Mouse (Mus musculus) midbrain, embryonic 13.5 days (tissue): ENCODE results near the gene Astn2. TPM values are rescaled to one million over a fixed set of nuclear protein-coding genes. Genes with fewer than 3 reads are reported as not detected.

ENCODE experiments used
- ATAC-seq: fragments of 200-750 bp; cut with Nextera tagmentation; 2 replicates; pipeline ENCODE4 v1.8.0; 2017; ENCODE audit warnings: mild to moderate bottlenecking, moderate TSS enrichment, moderate library complexity
- H3K27ac ChIP-seq: fragments of 300-500 bp; sonication (generic); 2 replicates; pipeline ENCODE4 v1.5.1; 2015; ENCODE audit warnings: inconsistent platforms, mild to moderate bottlenecking, moderate library complexity
- H3K27me3 ChIP-seq: fragments of 300-500 bp; sonication (generic); 2 replicates; pipeline ENCODE4 v1.6.1; 2015; ENCODE audit warnings: mild to moderate bottlenecking, inconsistent platforms
- H3K36me3 ChIP-seq: fragments of 300-500 bp; sonication (generic); 2 replicates; pipeline ENCODE4 v1.6.1; 2015; ENCODE audit warnings: mild to moderate bottlenecking, inconsistent platforms
- H3K4me1 ChIP-seq: fragments of 300-500 bp; sonication (generic); replicated peaks from 2 replicates; pipeline ENCODE4 v1.6.1; 2015; ENCODE audit warnings: inconsistent platforms
- H3K4me2 ChIP-seq: fragments of 300-500 bp; sonication (generic); replicated peaks from 2 replicates; pipeline ENCODE4 v1.6.1; 2015; ENCODE audit warnings: moderate library complexity, mild to moderate bottlenecking, inconsistent platforms
- H3K4me3 ChIP-seq: fragments of 300-500 bp; sonication (generic); replicated peaks from 2 replicates; pipeline ENCODE4 v1.5.1; 2015; ENCODE audit warnings: mild to moderate bottlenecking, inconsistent platforms
- H3K9ac ChIP-seq: fragments of 300-500 bp; sonication (generic); replicated peaks from 2 replicates; pipeline ENCODE4 v1.6.1; 2015; ENCODE audit warnings: mild to moderate bottlenecking, inconsistent platforms
- H3K9me3 ChIP-seq: fragments of 300-500 bp; sonication (generic); 2 replicates; pipeline ENCODE4 v1.6.1; 2016; ENCODE audit warnings: mild to moderate bottlenecking, inconsistent platforms
- WGBS: fragments of 180-500 bp; shearing (Covaris S2); methylation state at CpG from one replicate; pipeline ENCODE4 v1.1.7; 2015; 5-methylcytosine and 5-hydroxymethylcytosine counted together
- polyA plus RNA-seq: library from polyadenylated mRNA; unstranded; fragments of >200 nt; fragmentation: Nextera tagmentation; extraction: Ambion mirVana; gene quantifications from 2 replicates; pipeline ENCODE4 v1.2.1, GENCODE M21; 2015

Astn2 gene
- polyA plus RNA-seq, 1 experiment from 2014 or later: 3.0 TPM

- Histone ChIP-seq H3K4me2 (no peak overlapping the region), H3K36me3 (no peaks in the 10 kb centered on the region), H3K4me3 (no peak overlapping the region), H3K27ac (no peak overlapping the region), H3K4me1 (peaks cover under 1% of the 10 kb centered on the region), H3K9ac (no peak overlapping the region), H3K9me3 (no peaks in the 10 kb centered on the region), H3K27me3 (no peaks in the 10 kb centered on the region)
- 85% methylated on average over 4 of the region's 4 CpGs for WGBS
- ATAC-seq: no peak
These were observed 730.9 kb downstream of the Astn2 start for GRCm38 (mm10) chr4:65673418-65673933.

GRCm38 (mm10) chr4:65672294-65672693 is 732.1 kb downstream of the Astn2 start:
- H3K9me3 ChIP-seq: no peaks in the 10 kb centered on the region
- H3K4me3 ChIP-seq: no peak overlapping the region
- no peak overlapping the region for H3K27ac ChIP-seq
- no peak for ATAC-seq
- H3K27me3 ChIP-seq: no peaks in the 10 kb centered on the region
- no peaks in the 10 kb centered on the region for H3K36me3 ChIP-seq
- H3K4me1 ChIP-seq: peaks cover 1% of the 10 kb centered on the region
- H3K9ac ChIP-seq: no peak overlapping the region
- no peak overlapping the region for H3K4me2 ChIP-seq
- WGBS: 79% methylated on average over 2 of the region's 2 CpGs

GRCm38 (mm10) chr4:65671585-65672184 is 732.7 kb downstream of the Astn2 start:
- 69% methylated on average over 6 of the region's 6 CpGs for WGBS
- no peaks in the 10 kb centered on the region for H3K9me3 ChIP-seq
- H3K9ac ChIP-seq: no peak overlapping the region
- ATAC-seq: no peak
- H3K4me1 ChIP-seq: peaks cover 5% of the 10 kb centered on the region
- no peak overlapping the region for H3K4me3 ChIP-seq
- no peak overlapping the region for H3K4me2 ChIP-seq
- no peak overlapping the region for H3K27ac ChIP-seq
- H3K36me3 ChIP-seq: no peaks in the 10 kb centered on the region
- no peaks in the 10 kb centered on the region for H3K27me3 ChIP-seq

GRCm38 (mm10) chr4:65667030-65667610 is 737.3 kb downstream of the Astn2 start:
- Histone ChIP-seq H3K4me1 (peaks cover 12% of the 10 kb centered on the region), H3K27ac (no peak overlapping the region), H3K9me3 (no peaks in the 10 kb centered on the region), H3K9ac (no peak overlapping the region), H3K36me3 (no peaks in the 10 kb centered on the region), H3K4me3 (no peak overlapping the region), H3K4me2 (no peak overlapping the region), H3K27me3 (no peaks in the 10 kb centered on the region)
- ATAC-seq: peak; percentile 60
- WGBS: 33% methylated on average over 5 of the region's 5 CpGs

GRCm38 (mm10) chr4:65663176-65663575 is 741.2 kb downstream of the Astn2 start:
- Histone ChIP-seq H3K27me3 (no peaks in the 10 kb centered on the region), H3K4me2 (no peak overlapping the region), H3K36me3 (no peaks in the 10 kb centered on the region), H3K4me3 (no peak overlapping the region), H3K4me1 (peaks cover 12% of the 10 kb centered on the region), H3K9me3 (no peaks in the 10 kb centered on the region), H3K9ac (no peak overlapping the region), H3K27ac (no peak overlapping the region)
- WGBS: 88% methylated on average over 6 of the region's 6 CpGs
- ATAC-seq: no peak

- H3K4me1 ChIP-seq: no peaks in the 10 kb centered on the region; the same call in 1 of the 2 replicates
- H3K27ac ChIP-seq: no peak overlapping the region
These were observed 749.7 kb downstream of the Astn2 start for GRCm38 (mm10) chr4:65654723-65655122.

GRCm38 (mm10) chr4:65642611-65643010 is 761.8 kb downstream of the Astn2 start:
- 64% methylated on average over 5 of the region's 5 CpGs for WGBS
- H3K4me3 ChIP-seq: no peak overlapping the region

More at GRCm38 (mm10) chr4:65654723-65655122, 749.7 kb downstream of the Astn2 start:
- Histone ChIP-seq H3K36me3 (no peaks in the 10 kb centered on the region), H3K4me3 (no peak overlapping the region), H3K27me3 (peaks cover 7% of the 10 kb centered on the region; the same call in 1 of the 2 replicates), H3K9me3 (no peaks in the 10 kb centered on the region), H3K4me2 (no peak overlapping the region), H3K9ac (no peak overlapping the region)
- 0% methylated on average over 2 of the region's 2 CpGs for WGBS
- ATAC-seq: peak; percentile 89

GRCm38 (mm10) chr4:65638231-65638630 is 766.2 kb downstream of the Astn2 start:
- Histone ChIP-seq H3K4me3 (no peak overlapping the region), H3K27me3 (no peaks in the 10 kb centered on the region), H3K4me1 (no peaks in the 10 kb centered on the region), H3K27ac (no peak overlapping the region), H3K9ac (no peak overlapping the region), H3K36me3 (no peaks in the 10 kb centered on the region), H3K4me2 (no peak overlapping the region), H3K9me3 (no peaks in the 10 kb centered on the region)
- WGBS: 83% methylated on average over 3 of the region's 3 CpGs
- no peak for ATAC-seq

More at GRCm38 (mm10) chr4:65642611-65643010, 761.8 kb downstream of the Astn2 start:
- Histone ChIP-seq H3K36me3 (no peaks in the 10 kb centered on the region), H3K9ac (no peak overlapping the region), H3K4me1 (no peaks in the 10 kb centered on the region), H3K9me3 (no peaks in the 10 kb centered on the region), H3K27ac (no peak overlapping the region), H3K27me3 (no peaks in the 10 kb centered on the region), H3K4me2 (no peak overlapping the region)
- no peak for ATAC-seq

GRCm38 (mm10) chr4:65620125-65620524 is 784.3 kb downstream of the Astn2 start:
- H3K27ac ChIP-seq: no peak overlapping the region
- 81% methylated on average over 3 of the region's 3 CpGs for WGBS
- H3K36me3 ChIP-seq: peaks cover 56% of the 10 kb centered on the region
- no peak for ATAC-seq
- no peak overlapping the region for H3K9ac ChIP-seq
- H3K9me3 ChIP-seq: no peaks in the 10 kb centered on the region
- H3K4me3 ChIP-seq: no peak overlapping the region
- no peak overlapping the region for H3K4me2 ChIP-seq
- H3K4me1 ChIP-seq: no peaks in the 10 kb centered on the region
- no peaks in the 10 kb centered on the region for H3K27me3 ChIP-seq

- no peak for ATAC-seq
- 97% methylated on average over 14 of the region's 14 CpGs for whole genome bisulfite sequencing
- Histone ChIP-seq H3K4me3 (no peak overlapping the region), H3K4me2 (no peak overlapping the region), H3K27me3 (no peaks in the 10 kb centered on the region), H3K9ac (no peak overlapping the region), H3K9me3 (no peaks in the 10 kb centered on the region), H3K4me1 (peaks cover 11% of the 10 kb centered on the region), H3K36me3 (peaks cover 45% of the 10 kb centered on the region), H3K27ac (no peak overlapping the region)
These were observed 791.3 kb downstream of the Astn2 start for GRCm38 (mm10) chr4:65613135-65613534.

- H3K4me3 ChIP-seq: no peak overlapping the region
- H3K9ac ChIP-seq: no peak overlapping the region
- no peak for ATAC-seq
- 82% methylated on average over 6 of the region's 6 CpGs for WGBS
- peaks cover 29% of the 10 kb centered on the region for H3K4me1 ChIP-seq
- no peaks in the 10 kb centered on the region for H3K27me3 ChIP-seq
- peaks cover 30% of the 10 kb centered on the region for H3K36me3 ChIP-seq
- no peak overlapping the region for H3K4me2 ChIP-seq
- no peaks in the 10 kb centered on the region for H3K9me3 ChIP-seq
- no peak overlapping the region for H3K27ac ChIP-seq
These were observed 793.5 kb downstream of the Astn2 start for GRCm38 (mm10) chr4:65610896-65611295.

- Histone ChIP-seq H3K36me3 (peaks cover 25% of the 10 kb centered on the region), H3K9ac (no peak overlapping the region), H3K27ac (no peak overlapping the region), H3K4me3 (no peak overlapping the region), H3K4me1 (peaks cover 33% of the 10 kb centered on the region), H3K9me3 (no peaks in the 10 kb centered on the region), H3K27me3 (no peaks in the 10 kb centered on the region), H3K4me2 (no peak overlapping the region)
- WGBS: 94% methylated on average over 5 of the region's 5 CpGs
- ATAC-seq: no peak
These were observed 794.1 kb downstream of the Astn2 start for GRCm38 (mm10) chr4:65610329-65610728.
